Mouse (Mus musculus): Measurements from ENCODE around the gene Phldb2.

Phldb2 gene

GRCm38 (mm10) chr16:45952035-45952434, 1.4 kb downstream of the Phldb2 start:
- no peak for ATAC-seq (ENCODE audit: low TSS enrichment)

- no peak for ATAC-seq (ENCODE audit: low TSS enrichment)
These were observed 7.1 kb downstream of the Phldb2 start for GRCm38 (mm10) chr16:45946335-45946734.

GRCm38 (mm10) chr16:45945649-45946048, 7.7 kb downstream of the Phldb2 start:
- no peak for ATAC-seq (ENCODE audit: low TSS enrichment)

- no peak for ATAC-seq (ENCODE audit: low TSS enrichment)
These were observed 8.2 kb downstream of the Phldb2 start for GRCm38 (mm10) chr16:45945174-45945631.

- ATAC-seq (ENCODE audit: low TSS enrichment), result no peak
These were observed 11.1 kb downstream of the Phldb2 start for GRCm38 (mm10) chr16:45942169-45942891.

GRCm38 (mm10) chr16:45940701-45941100, 12.7 kb downstream of the Phldb2 start:
- no peak for ATAC-seq (ENCODE audit: low TSS enrichment)

GRCm38 (mm10) chr16:45939436-45939835, 14.0 kb downstream of the Phldb2 start:
- no peak for ATAC-seq (ENCODE audit: low TSS enrichment)

- no peak for ATAC-seq (ENCODE audit: low TSS enrichment)
These were observed 16.0 kb downstream of the Phldb2 start for GRCm38 (mm10) chr16:45937381-45937780.

- ATAC-seq (ENCODE audit: low TSS enrichment), result peak; percentile 52; the same call in 1 of the 2 replicates
These were observed 16.9 kb downstream of the Phldb2 start for GRCm38 (mm10) chr16:45936521-45936920.

GRCm38 (mm10) chr16:45935956-45936483, 17.4 kb downstream of the Phldb2 start:
- no peak for ATAC-seq (ENCODE audit: low TSS enrichment)

- ATAC-seq (ENCODE audit: low TSS enrichment), result no peak
These were observed 18.5 kb downstream of the Phldb2 start for GRCm38 (mm10) chr16:45934721-45935407.

- ATAC-seq (ENCODE audit: low TSS enrichment), result no peak
These were observed 23.1 kb downstream of the Phldb2 start for GRCm38 (mm10) chr16:45930308-45930707.

- ATAC-seq (ENCODE audit: low TSS enrichment), result no peak
These were observed 25.3 kb downstream of the Phldb2 start for GRCm38 (mm10) chr16:45928090-45928489.

GRCm38 (mm10) chr16:45927601-45928000, 25.8 kb downstream of the Phldb2 start:
- no peak for ATAC-seq (ENCODE audit: low TSS enrichment)

- ATAC-seq (ENCODE audit: low TSS enrichment), result no peak
These were observed 26.5 kb downstream of the Phldb2 start for GRCm38 (mm10) chr16:45926875-45927274.

GRCm38 (mm10) chr16:45923731-45924424, 29.5 kb downstream of the Phldb2 start:
- ATAC-seq (ENCODE audit: low TSS enrichment), result no peak

GRCm38 (mm10) chr16:45922546-45923229, 30.7 kb downstream of the Phldb2 start:
- no peak for ATAC-seq (ENCODE audit: low TSS enrichment)

GRCm38 (mm10) chr16:45919572-45919971, 33.8 kb downstream of the Phldb2 start:
- peak; percentile 94 for ATAC-seq (ENCODE audit: low TSS enrichment)

GRCm38 (mm10) chr16:45903595-45903994, 49.8 kb downstream of the Phldb2 start:
- ATAC-seq (ENCODE audit: low TSS enrichment), result no peak

GRCm38 (mm10) chr16:45898459-45898858, 54.9 kb downstream of the Phldb2 start:
- no peak for ATAC-seq (ENCODE audit: low TSS enrichment)

- no peak for ATAC-seq (ENCODE audit: low TSS enrichment)
These were observed 56.8 kb downstream of the Phldb2 start for GRCm38 (mm10) chr16:45896587-45896986.

GRCm38 (mm10) chr16:45894998-45895397, 58.4 kb downstream of the Phldb2 start:
- no peak for ATAC-seq (ENCODE audit: low TSS enrichment)
